Mouse (Mus musculus) ES-E14 (cell line): Measurements from ENCODE around the gene Thrb.

ENCODE experiments used
- CHD2 ChIP-seq: IDR thresholded peaks from 2 replicates; pipeline ENCODE4 v1.6.1; 2014; ENCODE audit warnings: mild to moderate bottlenecking, low read depth, low read length, inconsistent platforms
- MAFK ChIP-seq: IDR thresholded peaks from 2 replicates; pipeline ENCODE4 v1.6.1; 2014; ENCODE audit warnings: mild to moderate bottlenecking, low read depth, low read length, inconsistent platforms; ENCODE audit not compliant: insufficient read depth
- ZC3H11A ChIP-seq: IDR thresholded peaks from 2 replicates; pipeline ENCODE4 v1.6.1; 2012; ENCODE audit warnings: low read depth, mild to moderate bottlenecking, inconsistent platforms, low read length, borderline replicate concordance
- ZNF384 ChIP-seq: IDR thresholded peaks from 2 replicates; pipeline ENCODE4 v1.6.1; 2012; ENCODE audit warnings: low read depth, low read length, inconsistent platforms

DNA sequence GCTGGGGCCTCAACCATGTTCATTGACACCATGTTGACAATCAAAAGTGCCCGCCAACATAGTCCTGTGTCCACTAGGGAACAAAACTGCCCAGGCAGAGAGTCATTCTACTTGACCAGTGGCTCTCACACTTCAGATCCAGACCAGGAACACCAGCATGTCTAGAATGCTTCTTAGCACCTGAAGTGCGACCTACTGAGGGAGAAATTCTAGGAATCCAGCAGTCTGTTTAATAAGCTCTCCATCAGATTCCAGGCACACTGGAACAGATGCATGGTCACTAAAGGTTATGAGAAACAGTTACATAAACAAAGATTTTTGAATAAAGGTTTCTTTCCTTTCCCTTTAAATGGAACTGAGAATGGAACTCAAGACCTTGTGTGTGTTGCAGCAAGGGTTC lies 192.2 kb downstream of the Thrb start:
- TF ChIP-seq CHD2, result no peak
- TF ChIP-seq ZC3H11A, result no peak
- no peak for TF ChIP-seq MAFK
- no peak for TF ChIP-seq ZNF384
